Mouse (Mus musculus): ENCODE measurements around the gene Agtrap. TPM values are rescaled to one million over a fixed set of nuclear protein-coding genes. Genes with fewer than 3 reads are reported as not detected.
A peak's percentile ranks its signal among the peaks of the same experiment; 100 is the strongest.

Gene Agtrap
- polyA plus RNA-seq, 1 experiment = 45.2 TPM

DNA sequence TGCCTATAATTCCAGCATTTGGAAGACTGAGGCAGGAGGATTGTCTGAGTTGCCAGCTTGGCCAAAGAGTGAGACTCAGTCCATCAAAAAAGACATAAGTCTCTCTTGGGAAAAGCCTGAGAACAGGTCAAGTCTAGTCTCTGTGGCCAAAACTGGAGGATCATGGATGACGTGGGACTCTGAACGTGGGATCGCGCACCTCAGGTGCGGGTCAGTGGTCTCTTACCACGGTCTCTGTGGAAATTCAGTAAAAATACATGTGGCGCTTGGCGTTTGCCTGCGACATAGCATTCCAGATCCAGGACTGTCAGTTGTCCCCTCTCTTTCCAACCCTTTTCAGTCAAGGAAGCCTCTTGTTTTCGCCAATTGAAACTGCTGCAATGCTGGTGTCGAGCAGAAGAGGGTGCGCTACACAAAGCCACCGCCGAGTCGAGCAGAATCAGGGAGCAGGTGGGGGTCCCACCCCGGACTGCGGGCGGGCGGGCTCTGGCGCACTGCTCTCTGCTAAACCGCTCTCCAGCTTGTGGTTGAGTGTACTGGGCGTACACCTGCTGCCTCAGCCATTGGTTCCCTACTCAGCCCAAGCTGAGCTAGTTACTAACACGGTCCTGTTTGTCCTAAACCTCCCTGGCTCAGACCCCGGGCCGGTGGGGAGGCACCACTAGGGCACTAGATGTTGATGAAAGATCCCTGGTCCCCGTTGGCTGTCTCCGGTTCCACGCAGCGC lies 14.1 kb upstream of the Agtrap start:
- Histone ChIP-seq H3K27me3 (ENCODE audit: control insufficient read depth, insufficient read depth, low read length) (no peaks in the 10 kb centered on the region), H3K36me3 (ENCODE audit: control insufficient read depth, insufficient read depth, low read length) (no peaks in the 10 kb centered on the region), H3K27ac (ENCODE audit: control insufficient read depth, insufficient read depth, low read depth, low read length) (no peak overlapping the region), H3K4me1 (ENCODE audit: control insufficient read depth, insufficient read depth, low read length) (peaks cover 4% of the 10 kb centered on the region), H3K4me3 (ENCODE audit: control insufficient read depth, low read depth, low read length) (no peak overlapping the region)
- no peak for TF ChIP-seq POLR2A (IDR thresholded peaks at IDR 0.05; ENCODE audit: control insufficient read depth, low read depth, low read length)
- TF ChIP-seq CTCF (IDR thresholded peaks at IDR 0.05; ENCODE audit: control insufficient read depth, insufficient read depth, insufficient replicate concordance, low read depth, low read length) = 0 out of 2 replicates have a peak, but pooled peaks have one; percentile 18

GRCm38 (mm10) chr4:148098666-148099065 lies 10.8 kb upstream of the Agtrap start:
- TF ChIP-seq POLR2A (IDR thresholded peaks at IDR 0.05; ENCODE audit: control insufficient read depth, low read depth, low read length) (no peak), CTCF (IDR thresholded peaks at IDR 0.05; ENCODE audit: control insufficient read depth, insufficient read depth, insufficient replicate concordance, low read depth, low read length) (no peak)
- no peaks in the 10 kb centered on the region for H3K36me3 ChIP-seq (ENCODE audit: control insufficient read depth, insufficient read depth, low read length)
- H3K27ac ChIP-seq (ENCODE audit: control insufficient read depth, insufficient read depth, low read depth, low read length) = no peak overlapping the region
- H3K27me3 ChIP-seq (ENCODE audit: control insufficient read depth, insufficient read depth, low read length) = no peaks in the 10 kb centered on the region
- H3K4me3 ChIP-seq (ENCODE audit: control insufficient read depth, low read depth, low read length) = no peak overlapping the region
- peaks cover 4% of the 10 kb centered on the region for H3K4me1 ChIP-seq (ENCODE audit: control insufficient read depth, insufficient read depth, low read length)

DNA sequence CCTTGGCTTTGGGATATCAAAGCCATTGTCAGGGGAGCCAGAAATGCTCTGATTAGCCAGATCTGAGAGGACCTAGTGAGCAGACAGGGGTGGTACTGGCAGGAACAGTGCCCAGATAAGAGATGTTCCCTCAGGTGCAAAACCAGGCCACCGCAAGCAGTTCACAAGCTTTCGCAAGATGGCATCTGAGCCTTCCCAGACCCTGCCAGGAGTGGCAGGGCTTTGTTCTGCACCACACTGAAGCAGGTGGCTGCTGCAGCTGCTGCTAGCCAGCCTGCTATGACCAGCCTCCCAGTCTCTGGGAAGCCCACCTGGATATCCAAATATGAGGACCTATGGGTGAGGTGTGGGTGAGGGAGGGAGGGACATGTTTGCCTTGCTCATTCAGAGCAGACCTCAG lies 10.1 kb upstream of the Agtrap start:
- no peaks in the 10 kb centered on the region for H3K36me3 ChIP-seq (ENCODE audit: control insufficient read depth, insufficient read depth, low read length)
- TF ChIP-seq CTCF (IDR thresholded peaks at IDR 0.05; ENCODE audit: control insufficient read depth, insufficient read depth, insufficient replicate concordance, low read depth, low read length) (no peak), POLR2A (IDR thresholded peaks at IDR 0.05; ENCODE audit: control insufficient read depth, low read depth, low read length) (no peak)
- H3K27me3 ChIP-seq (ENCODE audit: control insufficient read depth, insufficient read depth, low read length) = no peaks in the 10 kb centered on the region
- no peak overlapping the region for H3K27ac ChIP-seq (ENCODE audit: control insufficient read depth, insufficient read depth, low read depth, low read length)
- H3K4me1 ChIP-seq (ENCODE audit: control insufficient read depth, insufficient read depth, low read length) = peaks cover 4% of the 10 kb centered on the region
- no peak overlapping the region for H3K4me3 ChIP-seq (ENCODE audit: control insufficient read depth, low read depth, low read length)

DNA sequence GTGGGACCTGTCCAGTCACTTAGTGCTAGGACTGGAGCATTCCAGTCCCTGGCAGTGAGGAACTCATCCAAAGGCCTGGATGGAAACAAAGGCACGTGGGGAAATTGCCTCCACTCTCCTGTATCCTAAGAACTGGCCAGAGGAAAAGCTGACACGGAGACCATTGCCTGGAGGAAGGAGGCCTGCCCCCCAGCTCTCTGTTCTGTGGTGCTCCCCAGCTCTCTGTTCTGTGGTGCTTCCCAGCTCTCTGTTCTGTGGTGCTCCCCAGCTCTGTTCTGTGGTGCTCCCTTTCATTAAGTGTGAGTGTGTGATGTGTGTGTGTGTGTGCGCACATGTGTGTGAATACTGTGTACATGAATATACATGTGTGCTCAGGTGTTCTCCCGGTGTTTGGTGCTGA lies 7.2 kb upstream of the Agtrap start:
- Histone ChIP-seq H3K4me3 (ENCODE audit: control insufficient read depth, low read depth, low read length) (no peak overlapping the region), H3K27ac (ENCODE audit: control insufficient read depth, insufficient read depth, low read depth, low read length) (no peak overlapping the region), H3K36me3 (ENCODE audit: control insufficient read depth, insufficient read depth, low read length) (no peaks in the 10 kb centered on the region), H3K27me3 (ENCODE audit: control insufficient read depth, insufficient read depth, low read length) (no peaks in the 10 kb centered on the region), H3K4me1 (ENCODE audit: control insufficient read depth, insufficient read depth, low read length) (no peaks in the 10 kb centered on the region; the same call in 1 of the 2 replicates)
- no peak for TF ChIP-seq CTCF (IDR thresholded peaks at IDR 0.05; ENCODE audit: control insufficient read depth, insufficient read depth, insufficient replicate concordance, low read depth, low read length)
- no peak for TF ChIP-seq POLR2A (IDR thresholded peaks at IDR 0.05; ENCODE audit: control insufficient read depth, low read depth, low read length)

DNA sequence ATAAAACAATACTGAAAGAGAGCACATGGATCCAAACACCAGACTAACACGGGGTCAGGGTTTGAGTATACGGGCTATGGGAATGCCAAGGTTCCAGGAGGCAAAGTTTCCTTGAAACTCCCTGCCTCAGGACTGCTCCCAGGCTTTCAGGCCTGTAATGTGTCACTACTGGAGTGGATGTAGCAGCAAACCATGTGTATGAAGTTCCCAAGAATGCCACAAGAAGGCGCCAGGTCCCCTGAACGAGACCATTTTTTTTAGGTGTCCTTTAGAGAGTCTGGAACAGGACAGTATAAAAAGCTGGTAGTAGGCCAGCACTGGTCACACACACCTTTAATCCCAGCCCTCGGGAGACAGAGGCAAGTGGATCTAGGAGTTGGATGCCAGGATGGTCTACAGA lies 6.3 kb upstream of the Agtrap start:
- Histone ChIP-seq H3K27me3 (ENCODE audit: control insufficient read depth, insufficient read depth, low read length) (no peaks in the 10 kb centered on the region), H3K36me3 (ENCODE audit: control insufficient read depth, insufficient read depth, low read length) (no peaks in the 10 kb centered on the region), H3K27ac (ENCODE audit: control insufficient read depth, insufficient read depth, low read depth, low read length) (no peak overlapping the region), H3K4me3 (ENCODE audit: control insufficient read depth, low read depth, low read length) (no peak overlapping the region), H3K4me1 (ENCODE audit: control insufficient read depth, insufficient read depth, low read length) (no peaks in the 10 kb centered on the region; the same call in 1 of the 2 replicates)
- TF ChIP-seq CTCF (IDR thresholded peaks at IDR 0.05; ENCODE audit: control insufficient read depth, insufficient read depth, insufficient replicate concordance, low read depth, low read length) = no peak
- TF ChIP-seq POLR2A (IDR thresholded peaks at IDR 0.05; ENCODE audit: control insufficient read depth, low read depth, low read length) = no peak

GRCm38 (mm10) chr4:148092551-148093271 lies 4.9 kb upstream of the Agtrap start:
- TF ChIP-seq POLR2A (IDR thresholded peaks at IDR 0.05; ENCODE audit: control insufficient read depth, low read depth, low read length) = no peak
- no peak for TF ChIP-seq CTCF (IDR thresholded peaks at IDR 0.05; ENCODE audit: control insufficient read depth, insufficient read depth, insufficient replicate concordance, low read depth, low read length)
- Histone ChIP-seq H3K27me3 (ENCODE audit: control insufficient read depth, insufficient read depth, low read length) (no peaks in the 10 kb centered on the region), H3K27ac (ENCODE audit: control insufficient read depth, insufficient read depth, low read depth, low read length) (no peak overlapping the region), H3K4me3 (ENCODE audit: control insufficient read depth, low read depth, low read length) (no peak overlapping the region), H3K36me3 (ENCODE audit: control insufficient read depth, insufficient read depth, low read length) (no peaks in the 10 kb centered on the region), H3K4me1 (ENCODE audit: control insufficient read depth, insufficient read depth, low read length) (no peaks in the 10 kb centered on the region; the same call in 1 of the 2 replicates)

GRCm38 (mm10) chr4:148091181-148091580 lies 3.4 kb upstream of the Agtrap start:
- Histone ChIP-seq H3K4me1 (ENCODE audit: control insufficient read depth, insufficient read depth, low read length) (peaks cover 6% of the 10 kb centered on the region), H3K27ac (ENCODE audit: control insufficient read depth, insufficient read depth, low read depth, low read length) (no peak overlapping the region), H3K4me3 (ENCODE audit: control insufficient read depth, low read depth, low read length) (no peak overlapping the region), H3K27me3 (ENCODE audit: control insufficient read depth, insufficient read depth, low read length) (no peaks in the 10 kb centered on the region), H3K36me3 (ENCODE audit: control insufficient read depth, insufficient read depth, low read length) (no peaks in the 10 kb centered on the region)
- TF ChIP-seq POLR2A (IDR thresholded peaks at IDR 0.05; ENCODE audit: control insufficient read depth, low read depth, low read length) = no peak
- no peak for TF ChIP-seq CTCF (IDR thresholded peaks at IDR 0.05; ENCODE audit: control insufficient read depth, insufficient read depth, insufficient replicate concordance, low read depth, low read length)

Measured in testis, adult 2 months (tissue).